Mouse (Mus musculus) brain, embryonic 14.5 days (tissue): ENCODE results near the gene Mpz.

Source experiments
- CTCF ChIP-seq: fragments of 200-500 bp; IDR thresholded peaks from 2 replicates; pipeline ENCODE4 v1.5.1; 2012; ENCODE audit warnings: inconsistent platforms, mild to moderate bottlenecking, moderate library complexity, borderline replicate concordance; ENCODE audit not compliant: insufficient read depth, insufficient read length; ENCODE audit errors: extremely low read depth
- POLR2A ChIP-seq: fragments of 200-500 bp; IDR thresholded peaks from 2 replicates; pipeline ENCODE4 v1.6.1; 2012; ENCODE audit warnings: mild to moderate bottlenecking, inconsistent platforms, borderline replicate concordance; ENCODE audit not compliant: poor library complexity, insufficient read depth, insufficient read length, severe bottlenecking; ENCODE audit errors: extremely low read depth

DNA sequence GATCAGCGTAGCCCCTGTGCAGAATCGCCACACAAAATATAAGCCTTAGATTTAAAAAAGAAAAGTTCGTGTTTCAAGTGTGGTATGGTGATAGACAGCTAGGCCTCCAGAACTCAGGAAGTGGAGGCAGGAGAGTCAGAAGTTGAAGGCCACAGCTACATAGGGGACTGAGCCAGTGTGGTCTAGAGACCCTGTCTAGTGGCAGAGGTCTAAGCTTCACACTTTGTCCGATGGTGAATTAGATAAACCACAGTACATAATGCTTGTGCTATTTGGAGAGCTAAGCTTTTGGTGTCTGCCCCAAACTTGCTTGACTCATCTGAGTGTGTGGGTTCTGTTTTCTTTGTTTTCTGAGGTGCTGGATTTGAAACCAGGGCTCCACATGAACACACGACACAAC is 31.5 kb upstream of the Mpz start:
- no peak for TF ChIP-seq CTCF
- no peak for TF ChIP-seq POLR2A
